Mouse (Mus musculus) hindbrain, embryonic 12.5 days (tissue): ENCODE results near the gene Cdk18. TPM values are rescaled to one million over a fixed set of nuclear protein-coding genes. Genes with fewer than 3 reads are reported as not detected.

ENCODE experiments used
- ATAC-seq: fragments of 200-750 bp; cut with Nextera tagmentation; 2 replicates; pipeline ENCODE4 v1.8.0; 2017; ENCODE audit warnings: moderate TSS enrichment; ENCODE audit not compliant: low FRiP score
- H3K27ac ChIP-seq: fragments of 300-500 bp; sonication (generic); 2 replicates; pipeline ENCODE4 v1.5.1; 2016; ENCODE audit warnings: mild to moderate bottlenecking
- H3K27me3 ChIP-seq: fragments of 300-500 bp; sonication (generic); 2 replicates; pipeline ENCODE4 v1.6.1; 2016; ENCODE audit warnings: mild to moderate bottlenecking
- H3K36me3 ChIP-seq: fragments of 300-500 bp; sonication (generic); 2 replicates; pipeline ENCODE4 v1.6.1; 2016; ENCODE audit warnings: mild to moderate bottlenecking
- H3K4me1 ChIP-seq: fragments of 300-500 bp; sonication (generic); 2 replicates; pipeline ENCODE4 v1.6.1; 2016
- H3K4me2 ChIP-seq: fragments of 300-500 bp; sonication (generic); replicated peaks from 2 replicates; pipeline ENCODE4 v1.6.1; 2016; ENCODE audit warnings: mild to moderate bottlenecking
- H3K4me3 ChIP-seq: fragments of 300-500 bp; sonication (generic); 2 replicates; pipeline ENCODE4 v1.5.1; 2016; ENCODE audit warnings: mild to moderate bottlenecking
- H3K9ac ChIP-seq: fragments of 300-500 bp; sonication (generic); 2 replicates; pipeline ENCODE4 v1.6.1; 2016; ENCODE audit warnings: mild to moderate bottlenecking, moderate library complexity
- H3K9me3 ChIP-seq: fragments of 300-500 bp; sonication (generic); replicated peaks from 2 replicates; pipeline ENCODE4 v1.6.1; 2016; ENCODE audit warnings: mild to moderate bottlenecking
- WGBS: fragments of 180-500 bp; shearing (Covaris S2); methylation state at CpG from one replicate; pipeline ENCODE4 v1.1.7; 2016; 5-methylcytosine and 5-hydroxymethylcytosine counted together
- polyA plus RNA-seq: library from polyadenylated mRNA; unstranded; fragments of >200 nt; fragmentation: Nextera tagmentation; extraction: Ambion mirVana; gene quantifications from 2 replicates; pipeline ENCODE4 v1.2.1, GENCODE M21; 2016

Cdk18 gene
- polyA plus RNA-seq, 1 experiment from 2014 or later: 1.4 TPM

GRCm38 (mm10) chr1:132158741-132159140, 19.3 kb upstream of the Cdk18 start:
- ATAC-seq: no peak
- no peaks in the 10 kb centered on the region for H3K36me3 ChIP-seq
- no peak overlapping the region for H3K4me2 ChIP-seq
- no peak overlapping the region; the same call in 1 of the 2 replicates for H3K9ac ChIP-seq
- H3K27ac ChIP-seq: no peak overlapping the region
- H3K4me3 ChIP-seq: no peak overlapping the region
- H3K27me3 ChIP-seq: peaks cover 33% of the 10 kb centered on the region
- WGBS: 18% methylated on average over 2 of the region's 2 CpGs
- H3K9me3 ChIP-seq: no peaks in the 10 kb centered on the region
- H3K4me1 ChIP-seq: peaks cover 39% of the 10 kb centered on the region

GRCm38 (mm10) chr1:132157808-132158207, 18.3 kb upstream of the Cdk18 start:
- peaks cover 45% of the 10 kb centered on the region for H3K4me1 ChIP-seq
- H3K36me3 ChIP-seq: no peaks in the 10 kb centered on the region
- 0 out of 2 replicates have a peak overlapping the region, but pooled peaks have one; percentile 28 for H3K9ac ChIP-seq
- H3K27me3 ChIP-seq: peaks cover 31% of the 10 kb centered on the region
- WGBS: 18% methylated on average over 7 of the region's 7 CpGs
- H3K9me3 ChIP-seq: no peaks in the 10 kb centered on the region
- H3K4me3 ChIP-seq: no peak overlapping the region
- peak; percentile 41; the same call in 1 of the 2 replicates for ATAC-seq
- peak overlapping the region; percentile 31 for H3K4me2 ChIP-seq
- H3K27ac ChIP-seq: 0 out of 2 replicates have a peak overlapping the region, but pooled peaks have one; percentile 18

- Histone ChIP-seq H3K4me3 (no peak overlapping the region), H3K27me3 (peaks cover 31% of the 10 kb centered on the region), H3K27ac (0 out of 2 replicates have a peak overlapping the region, but pooled peaks have one; percentile 18), H3K4me2 (peak overlapping the region; percentile 31), H3K9ac (0 out of 2 replicates have a peak overlapping the region, but pooled peaks have one; percentile 28), H3K9me3 (no peaks in the 10 kb centered on the region), H3K36me3 (no peaks in the 10 kb centered on the region), H3K4me1 (peaks cover 45% of the 10 kb centered on the region)
- peak; percentile 74 for ATAC-seq
- 27% methylated on average over 14 of the region's 14 CpGs for WGBS
These were observed 17.7 kb upstream of the Cdk18 start for GRCm38 (mm10) chr1:132157016-132157781.

GRCm38 (mm10) chr1:132155737-132156136, 16.3 kb upstream of the Cdk18 start:
- no peak overlapping the region for H3K4me3 ChIP-seq
- peaks cover 37% of the 10 kb centered on the region for H3K4me1 ChIP-seq
- H3K27ac ChIP-seq: no peak overlapping the region
- no peak overlapping the region for H3K9ac ChIP-seq
- H3K36me3 ChIP-seq: no peaks in the 10 kb centered on the region
- WGBS: 14% methylated on average over 6 of the region's 6 CpGs
- no peaks in the 10 kb centered on the region for H3K9me3 ChIP-seq
- H3K27me3 ChIP-seq: peaks cover 21% of the 10 kb centered on the region
- ATAC-seq: no peak
- no peak overlapping the region for H3K4me2 ChIP-seq

- Histone ChIP-seq H3K27me3 (peaks cover 10% of the 10 kb centered on the region), H3K27ac (no peak overlapping the region), H3K4me3 (no peak overlapping the region), H3K36me3 (no peaks in the 10 kb centered on the region), H3K9ac (no peak overlapping the region), H3K4me1 (peaks cover 20% of the 10 kb centered on the region), H3K9me3 (no peaks in the 10 kb centered on the region), H3K4me2 (no peak overlapping the region)
- 12% methylated on average over 8 of the region's 8 CpGs for WGBS
- no peak for ATAC-seq
These were observed 14.2 kb upstream of the Cdk18 start for GRCm38 (mm10) chr1:132153691-132154090.

- ATAC-seq: no peak
- no peak overlapping the region for H3K4me2 ChIP-seq
- H3K27me3 ChIP-seq: peaks cover 5% of the 10 kb centered on the region
- H3K27ac ChIP-seq: no peak overlapping the region
- H3K4me1 ChIP-seq: peaks cover 18% of the 10 kb centered on the region
- no peak overlapping the region for H3K4me3 ChIP-seq
- 29% methylated on average over 15 of the region's 15 CpGs for WGBS
- no peaks in the 10 kb centered on the region for H3K9me3 ChIP-seq
- no peaks in the 10 kb centered on the region for H3K36me3 ChIP-seq
- no peak overlapping the region for H3K9ac ChIP-seq
These were observed 13.7 kb upstream of the Cdk18 start for GRCm38 (mm10) chr1:132153086-132153690.

GRCm38 (mm10) chr1:132151908-132152307, 12.4 kb upstream of the Cdk18 start:
- 62% methylated on average over 2 of the region's 2 CpGs for WGBS
- no peak overlapping the region for H3K4me3 ChIP-seq
- no peaks in the 10 kb centered on the region; the same call in 1 of the 2 replicates for H3K27me3 ChIP-seq
- H3K4me2 ChIP-seq: no peak overlapping the region
- peaks cover 12% of the 10 kb centered on the region for H3K4me1 ChIP-seq
- no peak for ATAC-seq
- no peak overlapping the region for H3K9ac ChIP-seq
- H3K27ac ChIP-seq: no peak overlapping the region
- H3K9me3 ChIP-seq: no peaks in the 10 kb centered on the region
- no peaks in the 10 kb centered on the region for H3K36me3 ChIP-seq

GRCm38 (mm10) chr1:132150817-132151601, 11.5 kb upstream of the Cdk18 start:
- WGBS: 74% methylated on average over 15 of the region's 15 CpGs
- H3K4me2 ChIP-seq: no peak overlapping the region
- no peak overlapping the region for H3K27ac ChIP-seq
- no peaks in the 10 kb centered on the region for H3K9me3 ChIP-seq
- ATAC-seq: no peak
- H3K4me3 ChIP-seq: no peak overlapping the region
- H3K4me1 ChIP-seq: peaks cover 12% of the 10 kb centered on the region
- H3K36me3 ChIP-seq: no peaks in the 10 kb centered on the region
- H3K27me3 ChIP-seq: no peaks in the 10 kb centered on the region; the same call in 1 of the 2 replicates
- H3K9ac ChIP-seq: no peak overlapping the region

- no peaks in the 10 kb centered on the region for H3K36me3 ChIP-seq
- H3K9ac ChIP-seq: 0 out of 2 replicates have a peak overlapping the region, but pooled peaks have one; percentile 24
- H3K9me3 ChIP-seq: no peaks in the 10 kb centered on the region
- H3K27me3 ChIP-seq: no peaks in the 10 kb centered on the region; the same call in 1 of the 2 replicates
- H3K4me3 ChIP-seq: no peak overlapping the region
- H3K4me2 ChIP-seq: no peak overlapping the region
- no peak for ATAC-seq
- no peak overlapping the region for H3K27ac ChIP-seq
- H3K4me1 ChIP-seq: peaks cover 12% of the 10 kb centered on the region
- WGBS: 60% methylated on average over 1 of the region's 1 CpGs
These were observed 10.7 kb upstream of the Cdk18 start for GRCm38 (mm10) chr1:132150171-132150570.

GRCm38 (mm10) chr1:132149410-132149809, 9.9 kb upstream of the Cdk18 start:
- peaks cover 13% of the 10 kb centered on the region for H3K4me1 ChIP-seq
- H3K36me3 ChIP-seq: no peaks in the 10 kb centered on the region
- no peak for ATAC-seq
- H3K9me3 ChIP-seq: no peaks in the 10 kb centered on the region
- no peak overlapping the region for H3K4me2 ChIP-seq
- H3K27me3 ChIP-seq: no peaks in the 10 kb centered on the region; the same call in 1 of the 2 replicates
- WGBS: 68% methylated on average over 2 of the region's 2 CpGs
- H3K4me3 ChIP-seq: no peak overlapping the region
- H3K9ac ChIP-seq: no peak overlapping the region
- no peak overlapping the region for H3K27ac ChIP-seq

GRCm38 (mm10) chr1:132145973-132146685, 6.6 kb upstream of the Cdk18 start:
- Histone ChIP-seq H3K4me2 (no peak overlapping the region), H3K9me3 (no peaks in the 10 kb centered on the region), H3K4me3 (no peak overlapping the region), H3K27ac (no peak overlapping the region), H3K27me3 (0 out of 2 replicates have a peak, but pooled peaks cover 7% of the 10 kb centered on the region), H3K9ac (no peak overlapping the region), H3K4me1 (peaks cover 14% of the 10 kb centered on the region), H3K36me3 (no peaks in the 10 kb centered on the region)
- 85% methylated on average over 8 of the region's 8 CpGs for WGBS
- ATAC-seq: no peak
